Mouse (Mus musculus): Measurements from ENCODE around the gene A26c2.

A26c2 gene

DNA sequence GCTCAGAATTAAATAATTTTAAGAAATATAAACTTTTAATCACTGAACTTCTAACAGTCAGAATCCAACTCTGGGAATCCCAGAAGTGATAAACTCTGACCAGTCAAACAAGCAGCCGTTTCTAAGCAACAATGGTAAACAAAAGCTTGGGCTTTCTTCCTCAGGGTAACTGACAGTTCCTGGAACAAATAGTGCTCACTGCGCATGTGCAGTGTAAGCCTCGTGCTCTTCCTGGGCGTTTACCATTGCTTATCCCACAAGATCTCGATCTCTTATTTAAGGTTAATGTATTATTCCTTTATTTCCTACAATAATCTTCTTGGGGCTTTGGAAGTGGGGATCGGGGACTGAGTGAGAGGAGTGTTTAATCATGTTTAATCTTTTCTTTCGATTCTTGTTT is at the start of gene A26c2:
A26c2 (minus strand) TSS at position 101 of the 400 bp plus-strand sequence.
- DNase-seq (ENCODE audit: low read depth) = no peak

- DNase-seq (ENCODE audit: low read depth) = no peak
Observed at GRCm38 (mm10) chr7:62851471-62851870, 28.0 kb upstream of the A26c2 start.
